8 mouse cellular contexts compared by ENCODE assay signal in the genomic region with DNA sequence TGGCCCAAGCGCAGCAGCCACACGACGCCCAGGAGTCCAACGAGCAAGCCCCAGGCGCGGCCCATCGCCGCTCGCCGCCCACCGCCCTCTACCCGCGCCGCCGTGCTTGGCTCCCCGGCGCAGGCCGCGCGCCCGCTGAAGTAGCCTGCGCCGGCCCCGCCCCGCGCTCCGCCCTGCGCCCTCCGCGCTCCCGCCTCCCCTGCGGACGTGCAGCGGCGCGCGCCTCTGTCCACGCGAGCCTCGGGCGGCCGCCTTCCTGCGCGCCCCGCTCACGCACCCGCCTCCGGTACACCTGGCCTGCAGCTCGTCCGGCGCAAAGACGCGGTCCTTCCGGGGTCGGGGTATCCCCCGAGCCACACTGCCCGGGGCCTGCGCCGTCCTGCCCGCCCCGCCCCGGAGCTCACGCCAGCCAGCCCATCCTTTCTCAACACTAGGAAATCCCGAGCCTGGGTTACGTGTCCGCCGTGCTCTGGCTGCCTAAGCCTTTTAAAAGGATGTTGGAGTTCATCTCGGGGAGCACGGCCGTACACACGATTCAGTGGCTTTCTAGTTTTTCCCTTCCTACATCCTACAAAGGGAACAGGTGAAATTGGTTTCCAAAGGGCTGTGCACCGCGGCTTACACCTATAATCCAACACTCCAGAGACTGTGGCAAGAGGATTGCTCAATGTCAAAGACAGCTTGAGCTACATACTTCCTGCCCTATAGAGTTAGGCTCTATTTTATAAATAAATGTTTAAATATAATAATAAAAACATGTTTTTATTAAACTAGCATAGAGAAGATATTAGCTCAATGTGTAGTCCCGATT. TPM values are rescaled to one million over a fixed set of nuclear protein-coding genes. Genes with fewer than 3 reads are reported as not detected.
A peak's percentile ranks its signal among the peaks of the same experiment; 100 is the strongest.
DNase-seq lines count a peak whose midpoint lies in the region; ATAC-seq lines count a peak whose summit lies in the region.

A gene (minus strand): TSS at position 346 of the 811 bp plus-strand sequence.

- H3K27ac ChIP-seq in hindbrain, embryonic 15.5 days (replicated peaks): peak within 1 kb of the TSS; percentile 97

- peak; percentile 97 for ATAC-seq in hindbrain, embryonic 15.5 days (ENCODE audit: low FRiP score, low read depth)

- peak within 1 kb of the TSS; percentile 70 for H3K4me2 ChIP-seq in hindbrain, embryonic 15.5 days

- no peaks in the 10 kb centered on the region for H3K36me3 ChIP-seq in hindbrain, embryonic 15.5 days

- H3K4me1 ChIP-seq in hindbrain, embryonic 15.5 days (replicated peaks): peaks cover 27% of the 10 kb centered on the region

- DNase-seq in WW6 (ENCODE audit: low read depth, low spot score): peak; percentile 45
- peak; percentile 54 to 81 for DNase-seq in cerebellum, postnatal 4 days (ENCODE audit: low spot score in 2 of 2)
- DNase-seq in gastrocnemius, adult 18-20 months (ENCODE audit: low spot score): peak; percentile 67
- DNase-seq in left cerebral cortex, adult 18-20 months (ENCODE audit: low spot score in 2 of 2): peak; percentile 75 to 89
- DNase-seq in lung, postnatal 4 days: peak; percentile 87 to 91
- DNase-seq in retina, postnatal 1 day: peak; percentile 91
- DNase-seq in thymus, postnatal 4 days: peak; percentile 88

- WGBS in hindbrain, embryonic 15.5 days: 2% methylated on average over 40 of the region's 74 CpGs

- H3K4me3 ChIP-seq in hindbrain, embryonic 15.5 days: peak within 1 kb of the TSS; percentile 81

- H3K9ac ChIP-seq in hindbrain, embryonic 15.5 days: peak within 1 kb of the TSS; percentile 95

- no peaks in the 10 kb centered on the region for H3K9me3 ChIP-seq in hindbrain, embryonic 15.5 days

- H3K27me3 ChIP-seq in hindbrain, embryonic 15.5 days: no peaks in the 10 kb centered on the region

RNA-seq across cellular contexts. Expression of the gene that starts here (rescaled TPM):
- 1 to 10 TPM; 4.6 TPM for total RNA-seq in gastrocnemius, adult 18-20 months (2021)
- polyA plus RNA-seq in hindbrain, embryonic 15.5 days (2015; fragmentation: Nextera tagmentation; extraction: Ambion mirVana): 21.4 and 21.8 TPM in 2 replicates
- total RNA-seq in left cerebral cortex, adult 18-20 months (2021): 10 to 100 TPM; 39.4 to 46.0 TPM

Comparison
In these comparisons a context has a peak if more than half of its experiments do, and no peak if none do; other contexts are left out.
1. Peak in every context shown above with its lines: DNase-seq, ATAC-seq, H3K4me3 ChIP-seq and H3K27ac ChIP-seq.
2. RNA of the gene that starts here (total RNA-seq): 39.4 to 46.0 TPM in left cerebral cortex, adult 18-20 months; 4.6 TPM in gastrocnemius, adult 18-20 months; every median in the first group is over 4 times any median in the second.